Mouse (Mus musculus): Measurements from ENCODE around the gene Dab1.

- TF ChIP-seq POLR2A (IDR thresholded peaks at IDR 0.05; ENCODE audit: low read depth, low read length) (no peak), CTCF (IDR thresholded peaks at IDR 0.05; ENCODE audit: extremely low read depth, insufficient read depth, insufficient read length, insufficient replicate concordance) (no peak)
Observed at GRCm38 (mm10) chr4:104011683-104012082, 392.5 kb downstream of the Dab1 start.

Measured in spleen, adult 2 months (tissue).